Mouse (Mus musculus) left cerebral cortex, adult 8-10 months (tissue): ENCODE measurements at regions not wholly inside any gene's neighbourhood (a gene's known extent, or its start where the extent isn't known, plus 50 kb on each side); places are given as distances from the start of the nearest gene placed in this dataset.

Source experiments
- DNase-seq, 2 experiments: peaks; one replicate each; pipeline ENCODE4 v3.0.0; 2022; ENCODE audit warnings: low spot score in 2 of 2
- microRNA-seq, 2 experiments: library from miRNA; unstranded; fragments of <30 nt; microRNA quantifications; one replicate each; pipeline ENCODE4 v1.2.0; 2022

- no peak for DNase-seq
Observed at GRCm38 (mm10) chr7:36538111-36538510, 159.8 kb upstream of the Tshz3 start.

- no peak for DNase-seq
Observed at GRCm38 (mm10) chr7:36548007-36548406, 149.9 kb upstream of the Tshz3 start.

GRCm38 (mm10) chr7:36548440-36548839 is 149.5 kb upstream of the Tshz3 start:
- no peak for DNase-seq

GRCm38 (mm10) chr7:36571061-36571460 is 126.9 kb upstream of the Tshz3 start:
- no peak for DNase-seq

- DNase-seq: no peak
Observed at GRCm38 (mm10) chr7:36582074-36582473, 115.8 kb upstream of the Tshz3 start.

GRCm38 (mm10) chr7:36585014-36585413 is 112.9 kb upstream of the Tshz3 start:
- no peak for DNase-seq

GRCm38 (mm10) chr7:36591496-36591895 is 106.4 kb upstream of the Tshz3 start:
- DNase-seq: no peak

- no peak for DNase-seq
Observed at GRCm38 (mm10) chr7:36596630-36597301, 101.2 kb upstream of the Tshz3 start.

- no peak for DNase-seq
Observed at GRCm38 (mm10) chr7:36605026-36605698, 92.8 kb upstream of the Tshz3 start.

GRCm38 (mm10) chr7:36620256-36620655 is 77.7 kb upstream of the Tshz3 start:
- no peak for DNase-seq

GRCm38 (mm10) chr7:36644252-36644651 is 53.7 kb upstream of the Tshz3 start:
- DNase-seq: no peak

Small RNAs in the stretch of these regions (microRNA-seq; reads per million reads assigned to microRNA genes)
- gene Gm25247: 0 reads per million in 2 experiments
